Mouse (Mus musculus) megakaryocyte, embryonic 14.5 days (primary cell): ENCODE data around the gene Kcnrg. TPM values are rescaled to one million over a fixed set of nuclear protein-coding genes. Genes with fewer than 3 reads are reported as not detected.
"Not testable (repeated sequence)": the region's sequence is repeated elsewhere in the genome, so short reads cannot be mapped to it uniquely, and the experiment has no call there.

Experiments used
- H3K27me3 ChIP-seq: replicated peaks from 2 replicates; pipeline ENCODE3; 2012; ENCODE audit warnings: inconsistent platforms
- H3K36me3 ChIP-seq: replicated peaks from 2 replicates; pipeline ENCODE3; 2012; ENCODE audit warnings: low read length, inconsistent platforms, mixed read lengths
- H3K4me1 ChIP-seq: 2 replicates; pipeline ENCODE4 v1.6.1; 2012; ENCODE audit warnings: inconsistent platforms
- H3K4me3 ChIP-seq: replicated peaks from 2 replicates; pipeline ENCODE3; 2012; ENCODE audit warnings: moderate library complexity, mild to moderate bottlenecking, inconsistent platforms
- H3K9me3 ChIP-seq: 2 replicates; pipeline ENCODE4 v1.6.1; 2012; ENCODE audit warnings: inconsistent platforms
- FLI1 ChIP-seq: IDR thresholded peaks from 2 replicates; pipeline ENCODE4 v1.6.1; 2012; ENCODE audit warnings: low read length, inconsistent platforms, mixed read lengths
- GATA1 ChIP-seq: IDR thresholded peaks from 3 replicates; pipeline ENCODE4 v1.6.1; 2012; ENCODE audit warnings: mixed read lengths, low read length, inconsistent platforms, borderline replicate concordance
- polyA plus RNA-seq: library from polyadenylated mRNA; stranded (reverse); fragments of >175 nt; gene quantifications from 2 replicates; pipeline ENCODE4 v1.2.3, GENCODE M21; 2012; ENCODE audit warnings: low replicate concordance; ENCODE audit not compliant: insufficient read depth

Kcnrg gene
- polyA plus RNA-seq, 1 experiment: not detected

DNA sequence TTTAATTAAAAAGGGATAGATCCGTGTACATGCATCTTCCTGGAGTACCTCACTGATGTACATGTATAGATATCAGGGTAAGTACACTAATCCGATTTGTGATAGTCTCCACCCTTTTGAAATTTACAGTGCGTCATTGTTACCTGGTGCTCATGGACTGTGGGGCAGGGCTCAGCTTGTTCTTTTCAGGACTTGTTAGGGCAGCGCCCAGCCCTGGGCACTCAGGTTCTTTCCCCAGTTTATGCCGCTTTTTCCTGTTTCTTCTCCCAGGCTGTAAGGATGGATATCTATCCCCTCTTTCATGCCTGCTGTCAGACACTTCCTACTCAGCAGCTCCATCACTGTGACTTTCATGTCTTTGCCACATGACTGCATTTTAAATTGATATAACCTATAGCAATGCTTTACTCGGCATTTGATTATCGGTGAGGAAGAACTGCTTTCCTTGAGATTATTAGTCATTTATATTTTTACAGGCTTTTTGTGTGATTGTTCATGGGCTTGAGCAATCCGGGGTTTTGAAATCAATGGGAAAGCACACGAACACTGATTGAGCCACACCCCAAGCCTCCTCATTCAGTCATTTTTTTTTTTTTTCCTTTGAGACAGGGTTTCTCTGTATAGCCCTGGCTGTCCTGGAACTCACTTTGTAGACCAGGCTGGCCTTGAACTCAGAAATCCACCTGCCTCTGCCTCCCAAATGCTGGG lies 10.4 kb upstream of the Kcnrg start:
- H3K4me1 ChIP-seq: peaks cover 21% of the 10 kb centered on the region
- no peaks in the 10 kb centered on the region for H3K9me3 ChIP-seq
- H3K27me3 ChIP-seq: no peaks in the 10 kb centered on the region
- peaks cover 13% of the 10 kb centered on the region for H3K36me3 ChIP-seq
- no peak for TF ChIP-seq FLI1
- no peak for TF ChIP-seq GATA1
- H3K4me3 ChIP-seq: no peak overlapping the region

DNA sequence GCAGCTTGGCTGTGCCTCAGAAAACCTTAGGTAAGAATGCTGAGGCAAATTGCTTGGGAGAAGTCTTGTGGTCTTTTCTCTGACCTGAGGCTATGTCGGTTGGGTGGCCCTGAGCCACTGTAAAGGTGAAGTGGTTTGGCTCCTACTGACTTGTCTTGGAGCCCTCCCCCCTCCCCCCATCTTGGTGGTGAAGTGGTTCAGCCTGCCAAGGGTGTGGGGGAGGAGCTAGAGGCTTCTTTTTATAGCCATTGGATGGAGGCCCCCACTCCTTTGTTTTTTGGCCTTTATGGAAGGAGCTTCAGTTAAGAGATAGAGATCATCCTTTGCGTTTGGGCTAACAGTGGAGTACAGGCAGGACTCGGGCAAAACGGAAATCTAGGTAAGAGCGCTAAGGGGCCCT lies 9.3 kb upstream of the Kcnrg start, which contains the start of gene Trim13:
Trim13 (plus strand) TSS at position 280 of the 400 bp plus-strand sequence.
- Histone ChIP-seq H3K4me1 (peaks cover 24% of the 10 kb centered on the region), H3K27me3 (no peaks in the 10 kb centered on the region), H3K4me3 (peak within 1 kb of the TSS; percentile 96), H3K9me3 (no peaks in the 10 kb centered on the region), H3K36me3 (peaks cover 15% of the 10 kb centered on the region)
- TF ChIP-seq GATA1 (no peak), FLI1 (no peak)

- TF ChIP-seq FLI1: no peak
- no peak for TF ChIP-seq GATA1
- no peaks in the 10 kb centered on the region for H3K9me3 ChIP-seq
- peaks cover 24% of the 10 kb centered on the region for H3K4me1 ChIP-seq
- peak overlapping the region; percentile 96 for H3K4me3 ChIP-seq
- H3K27me3 ChIP-seq: no peaks in the 10 kb centered on the region
- peaks cover 28% of the 10 kb centered on the region for H3K36me3 ChIP-seq
These were observed 8.0 kb upstream of the Kcnrg start for GRCm38 (mm10) chr14:61599057-61599806.

DNA sequence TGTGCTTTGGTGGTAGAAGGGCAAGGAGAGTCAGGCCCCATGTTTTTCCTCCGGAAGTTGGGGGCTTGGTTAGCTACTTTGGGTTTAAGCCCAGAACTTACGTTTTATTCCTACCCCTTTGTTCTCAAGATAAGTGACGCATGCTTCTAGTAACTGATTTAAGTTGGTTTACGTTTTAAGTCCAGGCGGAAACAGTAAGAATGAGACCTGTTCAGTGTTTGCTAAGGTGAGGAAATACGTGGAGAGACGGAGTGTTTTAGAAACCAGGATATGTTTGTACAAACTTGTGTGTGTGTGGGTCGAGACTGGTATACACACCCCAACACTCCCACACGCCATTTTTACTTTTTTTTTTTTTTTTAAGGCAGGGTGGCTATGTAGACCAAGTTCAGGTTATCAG lies 5.9 kb upstream of the Kcnrg start:
- no peak for TF ChIP-seq GATA1
- TF ChIP-seq FLI1: no peak
- H3K4me1 ChIP-seq: peaks cover 24% of the 10 kb centered on the region

DNA sequence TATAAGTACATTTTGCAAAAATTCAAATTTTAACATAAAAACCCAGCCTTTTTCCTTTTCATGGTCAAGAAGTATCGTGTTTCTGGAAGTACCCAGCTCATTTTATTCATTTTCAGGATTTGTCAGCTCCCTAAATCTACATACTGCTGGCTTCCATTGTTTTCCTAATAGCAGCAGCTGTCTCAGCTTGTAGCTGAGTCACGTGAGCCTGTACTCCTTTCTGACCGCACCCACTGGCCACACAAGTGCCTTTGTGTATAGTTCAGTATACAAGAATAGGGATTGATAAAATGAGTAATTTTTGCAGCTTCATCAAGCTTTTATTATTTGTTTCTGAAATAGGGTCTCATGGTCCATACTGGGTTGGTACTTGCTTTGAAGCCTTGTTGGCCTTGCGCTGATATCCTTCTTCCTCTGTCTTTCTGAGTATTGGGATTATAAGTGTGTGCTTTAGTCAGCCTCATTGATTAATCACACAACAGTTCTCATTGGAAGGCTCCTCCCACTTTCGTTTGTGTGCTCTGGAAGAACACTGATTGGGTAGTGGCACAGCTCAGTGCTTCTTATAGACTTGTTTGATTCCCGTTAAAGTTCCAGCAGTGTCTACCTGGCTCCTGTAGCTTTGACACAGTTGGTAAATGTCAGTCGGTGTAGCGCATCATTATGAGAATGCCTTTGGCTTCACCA lies 4.0 kb upstream of the Kcnrg start:
- H3K4me3 ChIP-seq: no peak overlapping the region
- peaks cover 58% of the 10 kb centered on the region for H3K36me3 ChIP-seq
- no peaks in the 10 kb centered on the region for H3K9me3 ChIP-seq
- H3K27me3 ChIP-seq: no peaks in the 10 kb centered on the region
- no peak for TF ChIP-seq GATA1
- TF ChIP-seq FLI1: no peak
- H3K4me1 ChIP-seq: peaks cover 24% of the 10 kb centered on the region

More for the DNA sequence above, 5.9 kb upstream of the Kcnrg start:
- H3K36me3 ChIP-seq: peaks cover 45% of the 10 kb centered on the region
- no peak overlapping the region for H3K4me3 ChIP-seq
- no peaks in the 10 kb centered on the region for H3K27me3 ChIP-seq
- H3K9me3 ChIP-seq: no peaks in the 10 kb centered on the region

GRCm38 (mm10) chr14:61604081-61604480 lies 3.2 kb upstream of the Kcnrg start:
- Histone ChIP-seq H3K36me3 (peaks cover 58% of the 10 kb centered on the region), H3K27me3 (no peaks in the 10 kb centered on the region), H3K4me1 (peaks cover 20% of the 10 kb centered on the region), H3K4me3 (no peak overlapping the region), H3K9me3 (no peaks in the 10 kb centered on the region)
- TF ChIP-seq GATA1 (no peak), FLI1 (no peak)

- H3K4me1 ChIP-seq: peaks cover 10% of the 10 kb centered on the region
- H3K27me3 ChIP-seq, H3K4me3 ChIP-seq, H3K9me3 ChIP-seq: not testable (repeated sequence)
- H3K36me3 ChIP-seq: peaks cover 53% of the 10 kb centered on the region
These were observed 1.2 kb upstream of the Kcnrg start for GRCm38 (mm10) chr14:61606088-61606487.

- TF ChIP-seq GATA1 (no peak), FLI1 (no peak)
- H3K27me3 ChIP-seq: no peaks in the 10 kb centered on the region
These were observed 4.5 kb downstream of the Kcnrg start for GRCm38 (mm10) chr14:61611766-61612165.

GRCm38 (mm10) chr14:61613319-61613718 lies 6.1 kb downstream of the Kcnrg start:
- peaks cover 12% of the 10 kb centered on the region for H3K36me3 ChIP-seq
- H3K27me3 ChIP-seq: no peaks in the 10 kb centered on the region
- no peak overlapping the region for H3K4me3 ChIP-seq
- no peaks in the 10 kb centered on the region for H3K4me1 ChIP-seq
- TF ChIP-seq GATA1: no peak
- TF ChIP-seq FLI1: no peak
- no peaks in the 10 kb centered on the region for H3K9me3 ChIP-seq

More at GRCm38 (mm10) chr14:61611766-61612165, 4.5 kb downstream of the Kcnrg start:
- H3K9me3 ChIP-seq: no peaks in the 10 kb centered on the region
- no peaks in the 10 kb centered on the region; the same call in 1 of the 2 replicates for H3K4me1 ChIP-seq
- H3K4me3 ChIP-seq: no peak overlapping the region
- H3K36me3 ChIP-seq: peaks cover 22% of the 10 kb centered on the region

- no peaks in the 10 kb centered on the region for H3K4me1 ChIP-seq
- no peaks in the 10 kb centered on the region for H3K27me3 ChIP-seq
- TF ChIP-seq GATA1 (no peak), FLI1 (no peak)
- H3K36me3 ChIP-seq: peaks cover 16% of the 10 kb centered on the region
- no peaks in the 10 kb centered on the region for H3K9me3 ChIP-seq
- H3K4me3 ChIP-seq: no peak overlapping the region
These were observed 13.1 kb downstream of the Kcnrg start for GRCm38 (mm10) chr14:61620371-61620770.
